Mouse (Mus musculus) embryonic facial prominence, embryonic 10.5 days (tissue): ENCODE data around the gene Cactin. TPM values are rescaled to one million over a fixed set of nuclear protein-coding genes. Genes with fewer than 3 reads are reported as not detected.

ENCODE experiments used
- DNase-seq: peaks from one replicate; pipeline ENCODE4 v3.0.0-alpha.2; 2017; ENCODE audit warnings: low spot score
- H3K27ac ChIP-seq: fragments of 300-500 bp; sonication (generic); replicated peaks from 2 replicates; pipeline ENCODE4 v1.5.1; 2016; ENCODE audit warnings: mild to moderate bottlenecking
- H3K27me3 ChIP-seq: fragments of 300-500 bp; sonication (generic); replicated peaks from 2 replicates; pipeline ENCODE4 v1.6.1; 2016; ENCODE audit warnings: low read depth, mild to moderate bottlenecking; ENCODE audit not compliant: poor library complexity, severe bottlenecking
- H3K36me3 ChIP-seq: fragments of 300-500 bp; sonication (generic); replicated peaks from 2 replicates; pipeline ENCODE4 v1.6.1; 2016; ENCODE audit warnings: mild to moderate bottlenecking, moderate library complexity
- H3K4me1 ChIP-seq: fragments of 300-500 bp; sonication (generic); 2 replicates; pipeline ENCODE4 v1.6.1; 2016
- H3K4me3 ChIP-seq: fragments of 300-500 bp; sonication (generic); 2 replicates; pipeline ENCODE4 v1.5.1; 2016; ENCODE audit warnings: mild to moderate bottlenecking, moderate library complexity
- H3K9me3 ChIP-seq: fragments of 300-500 bp; sonication (generic); 2 replicates; pipeline ENCODE4 v1.6.1; 2016; ENCODE audit warnings: mild to moderate bottlenecking
- WGBS: fragments of 180-500 bp; shearing (Covaris S2); methylation state at CpG from one replicate; pipeline ENCODE4 v1.1.7; 2016; 5-methylcytosine and 5-hydroxymethylcytosine counted together
- polyA plus RNA-seq: library from polyadenylated mRNA; unstranded; fragments of >200 nt; fragmentation: Nextera tagmentation; extraction: Ambion mirVana; gene quantifications from 2 replicates; pipeline ENCODE4 v1.2.1, GENCODE M21; 2016

Gene Cactin
- polyA plus RNA-seq, 1 experiment from 2014 or later: 52.3 TPM

- H3K9me3 ChIP-seq: no peaks in the 10 kb centered on the region
- peaks cover 4% of the 10 kb centered on the region; the same call in 1 of the 2 replicates for H3K27me3 ChIP-seq
- H3K36me3 ChIP-seq: peaks cover 69% of the 10 kb centered on the region
- WGBS: 95% methylated on average over 21 of the region's 21 CpGs
- H3K27ac ChIP-seq: no peak overlapping the region
- no peak for DNase-seq
- H3K4me3 ChIP-seq: no peak overlapping the region
- peaks cover 44% of the 10 kb centered on the region for H3K4me1 ChIP-seq
Measured at GRCm38 (mm10) chr10:81325176-81325575, 4.3 kb downstream of the Cactin start.

GRCm38 (mm10) chr10:81325781-81326180 lies 4.9 kb downstream of the Cactin start:
- Histone ChIP-seq H3K27me3 (peaks cover 10% of the 10 kb centered on the region; the same call in 1 of the 2 replicates), H3K27ac (no peak overlapping the region), H3K36me3 (peaks cover 69% of the 10 kb centered on the region), H3K9me3 (no peaks in the 10 kb centered on the region), H3K4me1 (peaks cover 44% of the 10 kb centered on the region), H3K4me3 (no peak overlapping the region)
- no peak for DNase-seq
- 94% methylated on average over 18 of the region's 18 CpGs for WGBS

DNA sequence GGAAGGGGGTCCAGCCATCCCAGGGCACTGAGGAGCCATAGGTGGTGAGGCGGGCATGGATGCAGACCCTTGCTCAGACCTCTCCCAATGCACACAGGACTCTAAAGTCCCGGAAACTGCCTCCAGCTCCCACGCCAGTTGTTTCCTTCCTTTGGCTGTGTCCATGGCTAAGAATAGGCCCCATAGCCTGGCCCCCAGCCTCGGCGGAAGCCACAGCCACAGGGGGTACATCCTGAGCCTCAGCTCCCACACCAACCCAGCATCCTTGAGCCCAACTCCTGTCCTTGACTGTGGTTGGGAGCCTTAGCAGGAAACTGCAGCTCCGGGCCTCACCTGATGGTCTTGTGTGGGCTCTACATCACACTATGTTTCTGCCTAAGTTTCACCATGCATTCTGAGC lies 6.0 kb downstream of the Cactin start:
- Histone ChIP-seq H3K27ac (peak overlapping the region; percentile 24; the same call in 1 of the 2 replicates), H3K4me3 (0 out of 2 replicates have a peak overlapping the region, but pooled peaks have one; percentile 23), H3K4me1 (peaks cover 40% of the 10 kb centered on the region), H3K9me3 (no peaks in the 10 kb centered on the region), H3K36me3 (peaks cover 69% of the 10 kb centered on the region), H3K27me3 (peaks cover 19% of the 10 kb centered on the region)
- 82% methylated on average over 6 of the region's 6 CpGs for WGBS
- no peak for DNase-seq

GRCm38 (mm10) chr10:81327959-81328358 lies 7.1 kb downstream of the Cactin start:
- Histone ChIP-seq H3K4me1 (peaks cover 40% of the 10 kb centered on the region), H3K27ac (peak overlapping the region; percentile 55), H3K27me3 (peaks cover 30% of the 10 kb centered on the region), H3K36me3 (peaks cover 60% of the 10 kb centered on the region), H3K4me3 (peak overlapping the region; percentile 26; the same call in 1 of the 2 replicates), H3K9me3 (no peaks in the 10 kb centered on the region)
- WGBS: 26% methylated on average over 2 of the region's 2 CpGs
- no peak for DNase-seq

DNA sequence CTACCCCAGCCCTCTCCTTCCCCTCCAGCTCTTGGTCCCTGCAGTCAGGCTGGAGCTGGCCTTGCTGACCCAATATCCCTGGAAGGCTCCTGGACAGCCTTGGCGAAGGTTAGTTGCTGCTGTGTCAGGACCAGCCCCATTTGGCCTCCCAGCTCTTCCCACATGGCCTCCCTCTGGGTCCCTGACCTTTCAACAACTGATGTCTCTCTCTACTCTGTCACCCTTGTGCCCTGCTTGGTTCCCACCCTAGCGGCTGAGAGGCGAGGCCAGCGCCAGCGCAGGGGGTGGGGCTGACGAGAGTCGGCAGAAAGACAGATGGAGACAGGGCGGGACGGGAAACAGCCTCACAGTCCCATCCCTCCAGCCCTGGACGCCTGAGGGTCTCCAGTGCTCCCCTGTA lies 7.5 kb downstream of the Cactin start, which contains the start of gene Tbxa2r:
Gene Tbxa2r (plus strand): TSS at position 346 of the 400 bp plus-strand sequence.
- H3K4me3 ChIP-seq: peak within 1 kb of the TSS; percentile 26
- peaks cover 56% of the 10 kb centered on the region for H3K36me3 ChIP-seq
- H3K27ac ChIP-seq: peak within 1 kb of the TSS; percentile 55
- H3K27me3 ChIP-seq: peaks cover 35% of the 10 kb centered on the region
- WGBS: 16% methylated on average over 10 of the region's 10 CpGs
- no peak for DNase-seq
- H3K4me1 ChIP-seq: peaks cover 40% of the 10 kb centered on the region
- no peaks in the 10 kb centered on the region for H3K9me3 ChIP-seq

GRCm38 (mm10) chr10:81329194-81329975 lies 8.5 kb downstream of the Cactin start:
- Histone ChIP-seq H3K4me3 (peak overlapping the region; percentile 26; the same call in 1 of the 2 replicates), H3K27me3 (peaks cover 45% of the 10 kb centered on the region), H3K9me3 (no peaks in the 10 kb centered on the region), H3K4me1 (peaks cover 42% of the 10 kb centered on the region), H3K36me3 (peaks cover 46% of the 10 kb centered on the region), H3K27ac (peak overlapping the region; percentile 36)
- DNase-seq: no peak
- 75% methylated on average over 10 of the region's 10 CpGs for WGBS

DNA sequence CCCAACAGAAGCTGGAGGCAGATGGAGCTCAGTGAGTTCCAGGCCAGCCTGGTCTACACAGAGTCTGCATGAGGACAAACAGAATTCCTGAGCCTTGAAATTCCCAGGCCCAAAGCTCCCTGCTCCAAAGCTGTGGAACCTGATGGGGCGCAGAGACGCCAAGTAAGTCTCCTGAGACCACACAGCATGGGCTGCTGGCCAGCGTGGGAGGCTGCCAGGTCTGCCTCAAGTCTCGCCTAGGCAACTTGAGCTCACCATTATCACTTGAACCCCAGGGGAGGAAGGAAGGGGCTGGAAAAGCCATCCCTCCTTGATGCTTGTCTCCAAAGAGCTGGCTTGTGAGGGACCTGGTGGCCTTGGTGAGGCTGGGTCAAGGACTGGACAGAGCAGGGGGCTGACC lies 9.1 kb downstream of the Cactin start:
- whole genome bisulfite sequencing: 58% methylated on average over 4 of the region's 4 CpGs
- Histone ChIP-seq H3K4me1 (peaks cover 48% of the 10 kb centered on the region), H3K4me3 (no peak overlapping the region), H3K9me3 (no peaks in the 10 kb centered on the region), H3K27me3 (peaks cover 51% of the 10 kb centered on the region), H3K27ac (peak overlapping the region; percentile 36), H3K36me3 (peaks cover 40% of the 10 kb centered on the region)
- no peak for DNase-seq

- Histone ChIP-seq H3K27me3 (peaks cover 73% of the 10 kb centered on the region), H3K9me3 (no peaks in the 10 kb centered on the region), H3K4me3 (peak overlapping the region; percentile 45), H3K27ac (peak overlapping the region; percentile 73), H3K4me1 (peaks cover 57% of the 10 kb centered on the region), H3K36me3 (peaks cover 17% of the 10 kb centered on the region)
- WGBS: 14% methylated on average over 29 of the region's 29 CpGs
- DNase-seq: no peak
Measured at GRCm38 (mm10) chr10:81332277-81332676, 11.4 kb downstream of the Cactin start.

GRCm38 (mm10) chr10:81334324-81334723 lies 13.4 kb downstream of the Cactin start:
- no peaks in the 10 kb centered on the region for H3K36me3 ChIP-seq
- no peak for DNase-seq
- 59% methylated on average over 11 of the region's 11 CpGs for whole genome bisulfite sequencing
- H3K4me3 ChIP-seq: no peak overlapping the region
- H3K4me1 ChIP-seq: peaks cover 40% of the 10 kb centered on the region
- H3K9me3 ChIP-seq: no peaks in the 10 kb centered on the region
- peaks cover 89% of the 10 kb centered on the region for H3K27me3 ChIP-seq
- H3K27ac ChIP-seq: peak overlapping the region; percentile 81; the same call in 1 of the 2 replicates

DNA sequence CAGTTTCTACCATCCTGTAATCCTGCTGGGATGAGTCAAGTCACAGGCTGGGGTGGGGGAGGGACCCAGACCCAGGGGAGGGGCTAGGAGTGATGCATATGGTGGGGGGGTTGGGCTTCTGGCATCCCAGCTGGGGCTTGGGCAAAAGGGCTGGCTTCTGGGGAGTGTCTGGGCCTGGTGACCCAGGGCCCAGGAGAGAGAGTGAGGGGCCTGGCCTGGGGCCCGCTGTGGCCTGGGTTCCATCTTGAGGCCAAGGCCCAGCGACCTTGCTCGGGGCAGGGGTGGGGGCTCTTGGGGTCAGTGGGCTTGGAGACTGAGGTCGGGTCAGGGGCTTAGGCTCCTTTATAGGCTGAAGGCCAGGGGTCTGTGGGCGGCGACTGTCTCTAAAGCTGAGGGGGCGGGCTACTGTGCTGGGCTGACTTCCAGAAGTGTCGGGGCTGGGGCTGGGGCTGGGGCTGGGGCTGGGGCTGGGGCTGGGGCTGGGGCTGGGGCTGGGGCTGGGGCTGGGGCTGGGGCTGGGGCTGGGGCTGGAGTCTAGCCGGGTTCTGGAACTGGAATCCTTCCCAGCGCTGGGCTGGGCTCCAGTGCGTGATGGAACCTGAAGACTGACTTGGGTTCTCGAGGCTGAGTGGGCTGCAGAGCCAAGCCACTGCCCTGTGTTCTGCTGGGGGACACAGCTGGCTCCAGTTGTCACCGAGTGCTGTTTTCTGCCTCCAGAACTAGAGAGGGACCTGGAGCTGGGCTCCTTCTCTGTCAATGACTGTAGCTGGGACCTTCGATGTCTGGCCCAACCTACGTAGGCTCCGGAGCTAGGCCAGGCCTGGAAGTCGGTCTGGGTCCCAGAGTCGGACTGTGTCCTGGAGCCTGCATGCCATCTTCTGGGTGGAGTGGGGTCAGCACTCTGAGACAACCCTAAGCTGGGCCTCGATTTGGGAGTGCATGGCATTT lies 14.8 kb downstream of the Cactin start:
- Histone ChIP-seq H3K4me3 (peak overlapping the region; percentile 33), H3K4me1 (peaks cover 39% of the 10 kb centered on the region), H3K9me3 (no peaks in the 10 kb centered on the region), H3K36me3 (no peaks in the 10 kb centered on the region), H3K27me3 (peaks cover 88% of the 10 kb centered on the region), H3K27ac (peak overlapping the region; percentile 81)
- DNase-seq: peak; percentile 62
- WGBS: 37% methylated on average over 19 of the region's 19 CpGs

DNA sequence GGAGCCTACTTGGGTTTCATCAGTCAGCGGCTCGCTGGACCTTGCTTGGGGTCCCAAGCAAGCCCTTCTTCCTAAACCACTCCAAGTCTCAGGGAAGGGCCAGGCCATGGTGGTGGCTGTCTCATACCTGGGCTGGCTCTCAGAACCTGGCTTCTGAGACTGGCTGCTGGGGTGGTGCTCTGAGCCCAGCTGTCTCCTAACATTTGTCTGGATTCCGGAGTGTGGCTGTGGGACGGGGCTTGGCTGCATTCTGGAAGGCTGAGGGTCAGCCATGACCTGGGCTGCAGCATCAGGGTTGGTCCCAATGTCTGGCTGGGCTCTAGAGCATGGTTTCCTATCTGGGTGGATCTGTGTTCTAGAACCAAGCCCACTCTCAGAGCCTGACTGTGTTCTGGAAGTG lies 15.7 kb downstream of the Cactin start:
- H3K27me3 ChIP-seq: peaks cover 89% of the 10 kb centered on the region
- no peaks in the 10 kb centered on the region for H3K9me3 ChIP-seq
- H3K4me1 ChIP-seq: peaks cover 40% of the 10 kb centered on the region
- no peak overlapping the region for H3K4me3 ChIP-seq
- no peak overlapping the region; the same call in 1 of the 2 replicates for H3K27ac ChIP-seq
- no peaks in the 10 kb centered on the region for H3K36me3 ChIP-seq
- no peak for DNase-seq
- WGBS: 92% methylated on average over 4 of the region's 4 CpGs

DNA sequence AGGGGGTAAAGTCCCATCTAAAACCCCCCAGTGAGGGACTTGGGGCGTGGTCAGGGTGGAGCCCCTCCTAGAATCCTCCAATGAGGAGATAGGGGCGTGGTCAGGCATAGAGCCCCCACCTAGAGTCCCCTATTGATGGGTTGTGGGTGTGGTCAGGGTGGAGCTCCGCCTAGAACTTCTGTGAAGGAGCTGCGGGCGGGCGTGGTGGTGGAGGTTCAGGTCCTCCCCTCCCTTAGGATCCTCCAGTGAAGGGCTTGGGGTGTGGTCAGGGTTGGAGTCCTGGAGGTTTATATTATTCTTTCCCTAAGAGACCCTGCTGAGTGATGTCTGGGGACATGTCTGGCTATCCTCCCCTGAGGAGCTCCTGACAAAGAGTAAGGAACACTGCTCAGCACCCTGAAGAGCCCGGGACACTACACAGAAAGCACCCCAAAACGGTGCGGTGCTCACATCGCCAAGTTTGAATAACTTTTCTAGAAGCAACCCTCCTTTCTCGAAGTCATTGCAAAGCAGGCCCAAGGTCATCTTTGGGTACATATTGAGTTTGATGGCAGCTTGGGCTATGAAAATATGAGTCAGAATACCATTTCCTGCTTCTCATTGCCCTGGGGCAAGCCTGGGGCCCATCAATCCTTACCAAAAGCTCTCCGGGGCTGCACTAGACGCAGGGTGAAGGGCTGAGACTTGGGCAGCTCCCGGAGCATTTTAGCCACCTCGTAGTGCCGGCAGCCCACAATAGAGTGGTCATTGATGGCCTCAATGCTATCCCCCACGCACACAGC lies 19.8 kb downstream of the Cactin start:
- Histone ChIP-seq H3K9me3 (no peaks in the 10 kb centered on the region), H3K27me3 (peaks cover 89% of the 10 kb centered on the region), H3K27ac (no peak overlapping the region), H3K36me3 (peaks cover 8% of the 10 kb centered on the region), H3K4me1 (peaks cover 25% of the 10 kb centered on the region), H3K4me3 (no peak overlapping the region)
- 38% methylated on average over 17 of the region's 17 CpGs for WGBS
- DNase-seq: no peak
